Mouse (Mus musculus) embryonic facial prominence, embryonic 15.5 days (tissue): Measurements from ENCODE around the gene Mgl2. TPM values are rescaled to one million over a fixed set of nuclear protein-coding genes. Genes with fewer than 3 reads are reported as not detected.
"Not testable (repeated sequence)": the region's sequence is repeated elsewhere in the genome, so short reads cannot be mapped to it uniquely, and the experiment has no call there.

Source experiments
- ATAC-seq: fragments of 200-750 bp; cut with Nextera tagmentation; 2 replicates; pipeline ENCODE4 v1.8.0; 2017; ENCODE audit warnings: low read depth, moderate TSS enrichment; ENCODE audit not compliant: insufficient number of reproducible peaks, low FRiP score, low TSS enrichment
- H3K27ac ChIP-seq: fragments of 300-500 bp; sonication (generic); replicated peaks from 2 replicates; pipeline ENCODE4 v1.5.1; 2015; ENCODE audit warnings: mild to moderate bottlenecking, inconsistent platforms
- H3K27me3 ChIP-seq: fragments of 300-500 bp; sonication (generic); 2 replicates; pipeline ENCODE4 v1.6.1; 2015; ENCODE audit warnings: inconsistent platforms
- H3K36me3 ChIP-seq: fragments of 300-500 bp; sonication (generic); 2 replicates; pipeline ENCODE4 v1.6.1; 2015; ENCODE audit warnings: mild to moderate bottlenecking, inconsistent platforms
- H3K4me1 ChIP-seq: fragments of 300-500 bp; sonication (generic); 2 replicates; pipeline ENCODE4 v1.6.1; 2015; ENCODE audit warnings: inconsistent platforms
- H3K4me2 ChIP-seq: fragments of 300-500 bp; sonication (generic); replicated peaks from 2 replicates; pipeline ENCODE4 v1.6.1; 2015; ENCODE audit warnings: mild to moderate bottlenecking, inconsistent platforms
- H3K4me3 ChIP-seq: fragments of 300-500 bp; sonication (generic); replicated peaks from 2 replicates; pipeline ENCODE4 v1.5.1; 2015; ENCODE audit warnings: mild to moderate bottlenecking, inconsistent platforms
- H3K9ac ChIP-seq: fragments of 300-500 bp; sonication (generic); 2 replicates; pipeline ENCODE4 v1.6.1; 2015; ENCODE audit warnings: inconsistent platforms
- H3K9me3 ChIP-seq: fragments of 300-500 bp; sonication (generic); replicated peaks from 2 replicates; pipeline ENCODE4 v1.6.1; 2016; ENCODE audit warnings: inconsistent platforms
- WGBS: fragments of 180-500 bp; shearing (Covaris S2); methylation state at CpG from one replicate; pipeline ENCODE4 v1.1.7; 2015; 5-methylcytosine and 5-hydroxymethylcytosine counted together
- polyA plus RNA-seq: library from polyadenylated mRNA; unstranded; fragments of >200 nt; fragmentation: Nextera tagmentation; extraction: Ambion mirVana; gene quantifications from 2 replicates; pipeline ENCODE4 v1.2.1, GENCODE M21; 2015

The Mgl2 gene
- polyA plus RNA-seq, 1 experiment from 2014 or later = 2.1 TPM

GRCm38 (mm10) chr11:70115901-70116300 lies 14.2 kb upstream of the Mgl2 start:
- H3K36me3 ChIP-seq = no peaks in the 10 kb centered on the region
- H3K4me3 ChIP-seq = no peak overlapping the region
- ATAC-seq = no peak
- WGBS = 89% methylated on average over 3 of the region's 3 CpGs
- H3K27ac ChIP-seq = no peak overlapping the region
- H3K9ac ChIP-seq = no peak overlapping the region
- no peaks in the 10 kb centered on the region for H3K4me1 ChIP-seq
- H3K27me3 ChIP-seq = no peaks in the 10 kb centered on the region
- no peaks in the 10 kb centered on the region for H3K9me3 ChIP-seq
- no peak overlapping the region for H3K4me2 ChIP-seq

- not testable (repeated sequence) for ATAC-seq
These were observed 4.9 kb downstream of the Mgl2 start for GRCm38 (mm10) chr11:70135001-70135400.

GRCm38 (mm10) chr11:70135925-70136324 lies 5.8 kb downstream of the Mgl2 start:
- H3K27me3 ChIP-seq, H3K4me3 ChIP-seq, H3K4me1 ChIP-seq, H3K9ac ChIP-seq, H3K9me3 ChIP-seq, H3K4me2 ChIP-seq, ATAC-seq, H3K36me3 ChIP-seq, H3K27ac ChIP-seq: not testable (repeated sequence)
- 82% methylated on average over 8 of the region's 8 CpGs for WGBS

More at GRCm38 (mm10) chr11:70135001-70135400, 4.9 kb downstream of the Mgl2 start:
- H3K4me1 ChIP-seq, H3K9me3 ChIP-seq, H3K4me2 ChIP-seq, H3K9ac ChIP-seq, H3K4me3 ChIP-seq, H3K27ac ChIP-seq, H3K36me3 ChIP-seq, H3K27me3 ChIP-seq: not testable (repeated sequence)
- 55% methylated on average over 3 of the region's 3 CpGs for WGBS

- H3K4me3 ChIP-seq = no peak overlapping the region
- H3K36me3 ChIP-seq = no peaks in the 10 kb centered on the region
- H3K27ac ChIP-seq = no peak overlapping the region
- H3K4me2 ChIP-seq = no peak overlapping the region
- H3K4me1 ChIP-seq = no peaks in the 10 kb centered on the region
- H3K9me3 ChIP-seq = no peaks in the 10 kb centered on the region
- no peaks in the 10 kb centered on the region for H3K27me3 ChIP-seq
- ATAC-seq = no peak
- WGBS = 87% methylated on average over 10 of the region's 10 CpGs
- H3K9ac ChIP-seq = no peak overlapping the region
These were observed 9.0 kb downstream of the Mgl2 start for GRCm38 (mm10) chr11:70139171-70139570.

- Histone ChIP-seq H3K9me3 (no peaks in the 10 kb centered on the region), H3K4me3 (no peak overlapping the region), H3K4me1 (no peaks in the 10 kb centered on the region), H3K36me3 (no peaks in the 10 kb centered on the region), H3K27ac (no peak overlapping the region), H3K9ac (no peak overlapping the region), H3K27me3 (no peaks in the 10 kb centered on the region), H3K4me2 (no peak overlapping the region)
- WGBS = 65% methylated on average over 3 of the region's 3 CpGs
- ATAC-seq = no peak
These were observed 20.9 kb downstream of the Mgl2 start for GRCm38 (mm10) chr11:70151072-70151471.

GRCm38 (mm10) chr11:70155897-70156296 lies 25.8 kb downstream of the Mgl2 start, which contains the start of gene Clec10a:
Gene Clec10a (plus strand): TSS chr11:70156197.
- ATAC-seq, H3K27ac ChIP-seq, H3K4me1 ChIP-seq, H3K9ac ChIP-seq, H3K36me3 ChIP-seq, H3K27me3 ChIP-seq, H3K9me3 ChIP-seq, H3K4me2 ChIP-seq, H3K4me3 ChIP-seq: not testable (repeated sequence)
- WGBS = no CpG with 5 or more reads among the region's 5 CpGs

- H3K4me2 ChIP-seq = no peak overlapping the region
- no peaks in the 10 kb centered on the region for H3K4me1 ChIP-seq
- ATAC-seq = no peak
- H3K27me3 ChIP-seq = no peaks in the 10 kb centered on the region
- no peaks in the 10 kb centered on the region for H3K9me3 ChIP-seq
- H3K9ac ChIP-seq = no peak overlapping the region
- no peaks in the 10 kb centered on the region for H3K36me3 ChIP-seq
- WGBS = 81% methylated on average over 3 of the region's 3 CpGs
- no peak overlapping the region for H3K27ac ChIP-seq
- H3K4me3 ChIP-seq = no peak overlapping the region
These were observed 32.2 kb downstream of the Mgl2 start for GRCm38 (mm10) chr11:70162336-70162735.

- 67% methylated on average over 16 of the region's 16 CpGs for WGBS
These were observed 36.1 kb downstream of the Mgl2 start for GRCm38 (mm10) chr11:70165972-70166921.

GRCm38 (mm10) chr11:70168136-70168535 lies 38.0 kb downstream of the Mgl2 start:
- no peak overlapping the region for H3K4me2 ChIP-seq
- no peak for ATAC-seq
- H3K27ac ChIP-seq = no peak overlapping the region
- no peak overlapping the region for H3K4me3 ChIP-seq
- no peaks in the 10 kb centered on the region for H3K27me3 ChIP-seq
- no peak overlapping the region for H3K9ac ChIP-seq
- no peaks in the 10 kb centered on the region for H3K9me3 ChIP-seq
- WGBS = 58% methylated on average over 7 of the region's 7 CpGs
- no peaks in the 10 kb centered on the region for H3K36me3 ChIP-seq
- no peaks in the 10 kb centered on the region for H3K4me1 ChIP-seq

More at GRCm38 (mm10) chr11:70165972-70166921, 36.1 kb downstream of the Mgl2 start:
- ATAC-seq = no peak
- H3K9me3 ChIP-seq = no peaks in the 10 kb centered on the region
- no peaks in the 10 kb centered on the region for H3K27me3 ChIP-seq
- no peaks in the 10 kb centered on the region for H3K4me1 ChIP-seq
- no peak overlapping the region for H3K4me2 ChIP-seq
- H3K27ac ChIP-seq = no peak overlapping the region
- no peak overlapping the region for H3K9ac ChIP-seq
- no peak overlapping the region for H3K4me3 ChIP-seq
- no peaks in the 10 kb centered on the region for H3K36me3 ChIP-seq

GRCm38 (mm10) chr11:70169471-70169870 lies 39.3 kb downstream of the Mgl2 start:
- H3K27ac ChIP-seq, H3K36me3 ChIP-seq, H3K4me1 ChIP-seq, H3K4me2 ChIP-seq, H3K9ac ChIP-seq, H3K9me3 ChIP-seq, ATAC-seq, H3K27me3 ChIP-seq, H3K4me3 ChIP-seq: not testable (repeated sequence)
- WGBS = 94% methylated on average over 7 of the region's 7 CpGs

GRCm38 (mm10) chr11:70170291-70170690 lies 40.2 kb downstream of the Mgl2 start:
- no peaks in the 10 kb centered on the region for H3K4me1 ChIP-seq
- no peak overlapping the region for H3K9ac ChIP-seq
- WGBS = 71% methylated on average over 7 of the region's 7 CpGs
- no peaks in the 10 kb centered on the region for H3K36me3 ChIP-seq
- ATAC-seq = no peak
- no peak overlapping the region for H3K4me3 ChIP-seq
- no peak overlapping the region for H3K27ac ChIP-seq
- H3K4me2 ChIP-seq = no peak overlapping the region
- no peaks in the 10 kb centered on the region for H3K27me3 ChIP-seq
- no peaks in the 10 kb centered on the region for H3K9me3 ChIP-seq

- no peak overlapping the region for H3K4me2 ChIP-seq
- H3K36me3 ChIP-seq = no peaks in the 10 kb centered on the region
- H3K9me3 ChIP-seq = no peaks in the 10 kb centered on the region
- no peak overlapping the region for H3K9ac ChIP-seq
- no peak overlapping the region for H3K27ac ChIP-seq
- H3K4me1 ChIP-seq = no peaks in the 10 kb centered on the region
- ATAC-seq = no peak
- H3K4me3 ChIP-seq = no peak overlapping the region
- H3K27me3 ChIP-seq = no peaks in the 10 kb centered on the region
- 74% methylated on average over 7 of the region's 7 CpGs for WGBS
These were observed 41.1 kb downstream of the Mgl2 start for GRCm38 (mm10) chr11:70171181-70171580.
